Mouse (Mus musculus) CH12.LX (cell line): ENCODE data around the gene Txndc11.

Experiments
- CHD1 ChIP-seq: IDR thresholded peaks from 2 replicates; pipeline ENCODE4 v1.6.1; 2012; ENCODE audit warnings: low read depth, low read length, improper control_type of control experiment, inconsistent platforms
- CTCF ChIP-seq, 2 experiments: IDR thresholded peaks in 1 of 2; conservative IDR thresholded peaks in 1 of 2; 2 replicates each; pipeline ENCODE4 v1.5.1; 2011 to 2012; ENCODE audit warnings: low read depth in 2 of 2, low read length in 2 of 2, improper control_type of control experiment in 1 of 2, inconsistent platforms in 1 of 2, mild to moderate bottlenecking in 1 of 2, moderate library complexity in 1 of 2
- EP300 ChIP-seq: IDR thresholded peaks from 2 replicates; pipeline ENCODE4 v1.6.1; 2011; ENCODE audit warnings: low read length, improper control_type of control experiment
- HCFC1 ChIP-seq: IDR thresholded peaks from 2 replicates; pipeline ENCODE4 v1.6.1; 2012; ENCODE audit warnings: low read depth, mild to moderate bottlenecking, inconsistent platforms, low read length, improper control_type of control experiment
- IRF4 ChIP-seq: IDR thresholded peaks from 2 replicates; pipeline ENCODE4 v1.6.1; 2014; ENCODE audit warnings: low read depth, mild to moderate bottlenecking, inconsistent platforms, low read length, improper control_type of control experiment
- MAZ ChIP-seq: IDR thresholded peaks from 2 replicates; pipeline ENCODE4 v1.6.1; 2012; ENCODE audit warnings: low read depth, mild to moderate bottlenecking, inconsistent platforms, low read length, improper control_type of control experiment, moderate library complexity
- NELFE ChIP-seq: IDR thresholded peaks from 2 replicates; pipeline ENCODE4 v1.6.1; 2011; ENCODE audit warnings: low read depth, low read length, improper control_type of control experiment
- NRF1 ChIP-seq: IDR thresholded peaks from 2 replicates; pipeline ENCODE4 v1.6.1; 2014; ENCODE audit warnings: low read depth, mild to moderate bottlenecking, inconsistent platforms, low read length, improper control_type of control experiment, moderate library complexity
- POLR2A ChIP-seq: IDR thresholded peaks from 2 replicates; pipeline ENCODE4 v1.6.1; 2011; ENCODE audit warnings: low read depth, mild to moderate bottlenecking, improper control_type of control experiment, low read length
- SMC3 ChIP-seq: IDR thresholded peaks from 2 replicates; pipeline ENCODE4 v1.6.1; 2011; ENCODE audit warnings: low read depth, low read length, improper control_type of control experiment
- TBP ChIP-seq: conservative IDR thresholded peaks from 2 replicates; pipeline ENCODE4 v1.6.1; 2011; ENCODE audit warnings: low read depth, low read length, improper control_type of control experiment
- TCF12 ChIP-seq: IDR thresholded peaks from 2 replicates; pipeline ENCODE4 v1.6.1; 2014; ENCODE audit warnings: low read depth, mild to moderate bottlenecking, inconsistent platforms, low read length, improper control_type of control experiment
- ZC3H11A ChIP-seq: IDR thresholded peaks from 2 replicates; pipeline ENCODE4 v1.6.1; 2012; ENCODE audit warnings: low read depth, mild to moderate bottlenecking, inconsistent platforms, low read length, improper control_type of control experiment

DNA sequence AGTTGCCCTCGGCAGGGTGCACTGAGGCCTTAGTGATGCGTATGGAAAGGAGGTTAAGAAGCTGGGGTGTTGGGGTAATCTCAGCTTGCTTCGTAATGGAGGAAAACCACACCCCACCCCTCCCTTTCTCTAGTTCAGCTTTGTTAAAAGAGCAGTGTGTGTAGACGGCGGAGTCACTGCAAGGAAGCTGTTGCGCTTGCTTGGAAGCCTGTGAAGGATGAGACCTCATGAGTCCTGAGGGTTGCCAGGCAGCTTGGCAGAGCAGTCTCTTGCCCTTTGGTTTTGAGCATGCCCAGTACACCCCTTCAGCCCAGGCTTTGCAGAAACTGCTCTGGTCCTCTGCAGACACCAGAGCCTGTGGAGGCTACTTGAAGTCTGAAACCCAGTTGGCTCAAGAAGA lies 61.4 kb downstream of the Txndc11 start:
- TF ChIP-seq IRF4 (no peak), ZC3H11A (no peak), CTCF (conservative IDR thresholded peaks at IDR 0.05 in 1 of 2, IDR thresholded peaks at IDR 0.05 in 1 of 2; ENCODE audit: low read depth in 2 of 2, low read length in 2 of 2) (no peak), TBP (no peak), POLR2A (no peak), HCFC1 (no peak), CHD1 (no peak), TCF12 (no peak), MAZ (no peak), EP300 (no peak), NELFE (no peak), NRF1 (peak; percentile 34; the same call in 1 of the 2 replicates), SMC3 (no peak)
